Mouse (Mus musculus): ENCODE data around the gene Kcnj10. TPM values are rescaled to one million over a fixed set of nuclear protein-coding genes. Genes with fewer than 3 reads are reported as not detected.
A peak's percentile ranks its signal among the peaks of the same experiment; 100 is the strongest.

Gene Kcnj10
- total RNA-seq (2021) = 10 to 100 TPM; 84.0 to 88.1 TPM

DNA sequence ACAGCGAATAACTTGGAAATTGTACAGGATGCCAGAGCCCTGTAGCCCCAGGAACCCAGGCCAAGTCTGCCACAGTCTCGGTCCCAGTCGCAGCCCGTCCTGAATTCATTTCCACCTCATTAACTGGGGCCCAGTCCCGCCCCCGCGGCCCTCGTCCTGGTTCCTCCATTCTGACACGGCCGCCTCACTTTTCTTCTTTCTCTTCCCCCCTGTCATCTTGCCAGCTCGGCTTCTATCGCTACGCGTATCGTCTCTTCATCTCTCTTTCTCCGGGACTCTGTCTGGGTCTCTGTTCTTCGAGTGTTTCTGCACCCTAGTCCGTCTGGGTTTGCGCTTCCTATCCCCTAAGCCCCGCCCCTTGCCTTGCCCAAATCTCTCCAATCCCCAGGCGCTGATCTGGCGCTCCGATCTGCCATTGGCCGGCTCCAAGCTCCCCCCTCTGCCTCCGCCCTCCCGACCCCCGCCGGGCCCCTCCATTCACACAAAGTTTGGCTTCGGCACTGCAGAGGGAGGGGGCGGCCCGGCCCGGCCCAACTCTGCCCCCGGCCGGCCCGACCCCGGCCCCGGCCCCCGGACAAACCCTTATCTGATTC lies at the start of gene Kcnj10:
Gene Kcnj10, plus strand, starts transcription at position 482 of the 593 bp plus-strand sequence.
- peak in 1 of 2 experiments; percentile 58 for DNase-seq (ENCODE audit: extremely low spot score in 1 of 2, low spot score in 1 of 2)

DNA sequence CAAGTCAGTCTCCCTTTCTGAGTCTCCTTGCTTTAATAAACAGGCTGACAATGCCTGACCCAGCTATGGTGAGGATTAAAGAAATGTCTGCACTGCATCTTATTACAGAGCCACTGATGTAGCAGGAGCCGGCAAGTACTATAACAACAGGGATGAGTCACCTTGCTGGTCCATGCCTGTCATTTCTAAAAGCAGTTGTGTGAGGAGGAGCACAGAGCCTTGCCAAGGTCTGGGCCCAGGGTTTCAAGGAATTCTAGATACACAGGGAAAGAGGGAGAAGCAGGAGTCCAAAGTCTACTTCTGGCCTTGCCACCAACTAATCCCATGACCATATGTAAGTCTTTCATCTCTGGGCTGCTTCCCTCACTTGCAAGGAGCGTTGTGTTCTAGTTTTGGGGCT lies 48.1 kb upstream of the Kcnj10 start:
- DNase-seq (ENCODE audit: extremely low spot score in 1 of 2, low spot score in 1 of 2) = no peak

DNA sequence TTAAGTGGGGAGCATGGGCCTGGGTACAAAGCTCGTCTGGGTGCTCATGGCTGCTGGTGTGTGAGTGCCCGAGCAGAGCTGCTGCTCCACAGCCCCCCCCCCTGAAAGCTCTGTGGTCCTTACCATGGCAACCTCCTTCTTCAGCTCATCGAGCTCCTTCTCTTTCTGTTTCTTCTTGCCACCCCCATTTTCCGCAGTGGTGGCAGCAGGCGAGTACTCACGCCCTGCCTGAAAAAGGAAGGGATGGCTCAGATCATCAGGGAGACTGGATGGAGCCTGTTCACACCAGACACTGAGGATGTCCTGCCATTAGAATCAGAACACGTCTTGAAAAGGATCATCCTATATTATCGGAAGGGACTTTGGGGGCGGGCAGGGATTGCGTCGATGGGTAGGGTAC lies 47.6 kb upstream of the Kcnj10 start:
- no peak for DNase-seq (ENCODE audit: extremely low spot score in 1 of 2, low spot score in 1 of 2)

DNA sequence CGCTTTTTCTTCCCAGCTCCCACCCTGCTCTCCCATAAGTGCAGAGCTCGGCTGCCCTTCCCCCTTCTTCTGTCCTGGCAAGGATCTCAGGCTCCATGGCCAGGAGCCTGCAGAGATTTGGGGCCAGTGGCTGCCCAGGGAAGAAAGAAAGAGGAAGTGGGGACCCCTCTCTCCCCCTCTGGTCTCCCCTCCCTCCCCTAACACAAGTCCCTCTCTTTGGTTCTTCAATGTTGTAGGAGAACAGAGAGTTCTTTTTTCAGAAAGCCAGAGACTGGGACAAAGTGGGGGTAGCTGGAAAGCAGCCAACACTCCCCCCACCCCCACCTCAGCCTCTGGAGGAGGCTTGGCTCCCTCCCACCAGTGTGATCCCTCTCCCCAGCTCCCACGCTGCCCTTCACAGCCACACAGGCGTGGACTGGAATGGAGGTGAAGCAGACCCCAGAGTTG lies 45.2 kb upstream of the Kcnj10 start:
- no peak for DNase-seq (ENCODE audit: extremely low spot score in 1 of 2, low spot score in 1 of 2)

DNA sequence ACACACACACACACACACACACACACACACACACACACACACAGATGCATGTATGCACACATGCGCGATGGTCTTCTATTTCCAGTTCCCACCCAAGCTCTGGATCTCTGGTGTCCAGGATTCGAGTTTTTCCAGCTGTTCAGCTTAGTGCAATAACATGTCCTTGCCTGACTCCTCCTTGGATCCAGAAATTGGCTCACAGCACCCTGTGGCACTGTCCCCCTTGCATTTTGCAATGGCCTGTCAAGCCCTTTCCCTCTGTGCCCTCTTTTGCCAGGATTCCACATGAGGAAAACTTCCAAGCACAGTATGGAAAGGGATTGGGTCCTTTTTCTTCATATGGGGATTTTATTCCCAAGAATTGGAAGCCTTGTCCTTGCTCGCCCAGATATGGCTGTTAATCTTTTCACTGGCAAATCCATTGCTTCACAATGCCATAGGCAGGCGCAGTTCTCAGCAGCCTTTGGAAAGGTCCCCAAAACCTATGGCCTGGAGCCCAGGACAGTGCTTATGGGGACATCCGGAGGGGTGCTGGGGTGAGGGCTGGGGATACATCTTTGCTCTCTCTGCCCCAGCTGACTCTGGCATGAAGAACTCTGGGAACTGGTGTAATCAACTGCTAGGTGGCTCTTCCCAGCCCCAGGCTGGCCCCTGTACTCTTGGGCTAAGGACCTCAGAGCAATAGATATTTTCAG lies 44.0 kb upstream of the Kcnj10 start:
- no peak for DNase-seq (ENCODE audit: extremely low spot score in 1 of 2, low spot score in 1 of 2)

DNA sequence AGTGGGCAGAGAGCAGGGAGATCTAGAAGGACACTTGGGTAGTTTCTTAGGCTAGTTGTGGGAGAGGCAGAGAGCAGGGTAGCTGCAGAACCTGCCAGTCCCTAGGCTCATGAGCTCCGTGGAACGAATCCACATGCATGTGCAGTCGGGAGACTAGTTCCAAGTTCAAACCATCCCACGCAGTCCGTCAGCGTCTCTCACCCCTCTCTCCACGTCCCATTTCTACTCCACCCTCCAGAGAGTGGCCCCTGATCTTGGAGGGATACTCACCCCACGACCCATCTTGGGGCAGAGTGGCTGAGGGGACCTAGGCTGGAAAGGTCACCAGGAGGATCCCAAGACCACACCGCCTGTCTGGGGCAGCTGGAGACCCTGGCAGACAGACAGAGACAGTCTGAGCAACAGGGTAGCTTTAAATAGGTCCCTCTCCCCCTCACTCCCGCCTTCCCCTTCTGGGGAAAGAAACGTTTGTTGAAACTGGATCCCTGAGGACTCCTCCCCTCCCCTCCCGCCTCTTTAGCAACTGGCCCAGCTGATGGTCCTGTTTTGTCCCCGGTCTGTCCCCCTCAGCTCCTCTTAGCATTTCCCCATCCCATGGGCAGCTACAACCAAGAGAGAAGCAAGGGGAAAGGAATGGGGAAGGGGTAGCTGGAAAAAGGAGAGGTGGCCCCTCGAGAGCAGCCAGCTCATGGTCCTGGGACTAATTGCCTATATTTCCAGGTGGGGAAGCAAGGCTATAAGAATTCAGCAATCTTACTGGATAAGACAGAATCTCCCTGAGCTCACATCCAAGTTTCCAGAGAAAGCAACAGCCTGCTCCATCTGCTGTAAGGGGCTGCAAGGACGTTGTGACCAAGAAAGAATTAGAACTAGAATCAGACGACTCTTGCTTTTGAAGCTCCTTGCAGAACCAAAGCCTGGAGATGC lies 43.1 kb upstream of the Kcnj10 start, which contains the start of gene Atp1a2:
Gene Atp1a2, minus strand, starts transcription at position 454 of the 927 bp plus-strand sequence.
- no peak for DNase-seq (ENCODE audit: extremely low spot score in 1 of 2, low spot score in 1 of 2)

DNA sequence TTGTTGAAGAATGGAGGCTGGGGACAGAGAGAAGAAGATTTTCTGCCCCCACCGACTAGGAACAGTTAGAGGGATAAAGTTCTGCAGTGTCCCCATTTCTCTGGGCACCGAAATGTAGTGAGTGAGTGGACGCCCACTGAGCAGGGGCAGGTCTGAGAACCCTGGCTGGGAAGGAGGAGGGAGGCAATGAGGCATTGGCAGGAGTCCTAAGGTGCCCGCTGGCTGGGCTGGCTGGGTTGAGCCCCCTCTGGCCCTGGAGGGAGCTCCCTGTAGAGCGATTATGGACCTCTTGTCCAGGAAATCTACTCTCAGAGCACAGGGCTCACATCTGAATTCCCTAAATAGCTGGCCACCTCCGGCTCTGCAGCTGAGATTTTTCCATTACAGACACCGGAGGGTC lies 41.5 kb upstream of the Kcnj10 start:
- DNase-seq (ENCODE audit: extremely low spot score in 1 of 2, low spot score in 1 of 2) = no peak

DNA sequence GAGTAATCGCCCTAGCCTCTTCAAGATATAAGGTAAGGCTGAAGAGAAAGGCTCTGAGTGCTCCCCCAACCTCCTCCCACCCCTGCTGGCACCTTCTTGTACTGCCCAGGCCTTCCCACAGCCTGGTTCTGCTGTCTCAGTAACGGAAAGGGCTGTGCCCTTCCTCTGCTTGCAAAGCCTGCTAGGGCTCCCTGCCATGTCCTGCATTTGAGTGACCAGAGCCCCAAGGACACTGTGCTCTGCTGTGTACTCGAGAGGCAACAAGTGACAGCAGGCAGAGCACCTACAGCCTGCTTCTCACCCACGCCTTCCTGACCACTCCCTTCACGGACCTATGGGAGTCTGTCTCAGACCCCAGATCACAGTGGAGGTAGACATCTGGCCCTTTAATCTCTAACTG lies 40.8 kb upstream of the Kcnj10 start:
- no peak for DNase-seq (ENCODE audit: extremely low spot score in 1 of 2, low spot score in 1 of 2)

DNA sequence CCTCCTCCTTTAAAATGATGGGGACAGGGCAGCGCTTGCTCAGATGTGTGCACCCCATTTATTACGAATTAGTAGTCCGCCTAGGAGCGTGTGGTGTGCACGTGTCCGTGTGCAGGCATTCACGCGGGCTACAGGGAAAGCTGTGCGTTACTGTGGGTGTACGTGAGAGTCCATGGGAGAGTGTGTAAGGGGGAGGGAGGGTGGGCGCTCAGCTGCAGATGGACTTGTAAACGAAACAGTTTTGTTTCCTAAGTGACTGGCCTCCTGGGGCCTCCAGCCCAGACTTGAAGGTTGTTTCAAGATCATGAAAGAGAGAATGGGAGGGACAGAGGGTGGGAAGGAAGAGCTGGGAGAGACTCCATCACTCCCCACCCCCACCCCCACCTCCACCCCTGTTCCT lies 39.8 kb upstream of the Kcnj10 start:
- no peak for DNase-seq (ENCODE audit: extremely low spot score in 1 of 2, low spot score in 1 of 2)

DNA sequence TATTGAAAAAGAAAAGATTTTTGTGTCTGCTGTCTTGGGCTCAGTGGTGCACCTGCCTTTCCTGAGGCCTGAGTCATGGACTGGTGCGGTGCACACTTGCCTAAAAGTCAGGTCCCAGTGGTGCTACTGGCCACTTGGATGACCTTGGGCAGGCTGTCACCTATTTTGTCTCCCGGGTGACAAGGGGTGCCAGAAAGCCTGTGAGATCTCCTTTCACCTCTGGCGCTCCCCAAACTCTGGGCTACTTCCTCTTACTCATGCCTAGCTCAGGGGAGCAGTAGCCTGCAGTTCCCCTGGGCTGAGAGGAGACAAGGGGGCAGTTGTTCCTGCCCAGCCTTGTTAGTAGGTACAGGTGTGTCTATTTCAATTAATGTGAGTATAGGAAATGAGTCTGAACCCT lies 38.7 kb upstream of the Kcnj10 start:
- no peak for DNase-seq (ENCODE audit: extremely low spot score in 1 of 2, low spot score in 1 of 2)

DNA sequence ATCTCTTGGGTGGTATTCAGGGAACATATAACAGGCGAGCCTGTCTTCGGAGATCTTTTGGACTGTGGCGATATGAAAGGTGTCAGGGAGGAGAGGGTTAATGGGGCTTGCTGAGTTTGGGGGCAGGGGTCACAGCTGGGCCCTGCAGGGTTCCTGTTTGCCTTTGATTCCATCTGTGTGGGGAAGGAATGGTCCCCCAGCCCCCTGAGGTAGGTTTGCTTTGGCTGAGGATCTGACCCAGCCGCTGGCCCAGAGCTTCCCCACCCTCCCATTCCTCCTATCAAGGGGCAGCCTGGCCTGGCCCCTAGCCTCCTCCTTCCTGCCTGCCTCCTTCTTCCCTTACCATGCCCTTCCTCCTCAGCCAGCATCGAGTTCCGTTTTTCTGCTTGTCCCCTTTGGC lies 38.2 kb upstream of the Kcnj10 start:
- DNase-seq (ENCODE audit: extremely low spot score in 1 of 2, low spot score in 1 of 2) = no peak

DNA sequence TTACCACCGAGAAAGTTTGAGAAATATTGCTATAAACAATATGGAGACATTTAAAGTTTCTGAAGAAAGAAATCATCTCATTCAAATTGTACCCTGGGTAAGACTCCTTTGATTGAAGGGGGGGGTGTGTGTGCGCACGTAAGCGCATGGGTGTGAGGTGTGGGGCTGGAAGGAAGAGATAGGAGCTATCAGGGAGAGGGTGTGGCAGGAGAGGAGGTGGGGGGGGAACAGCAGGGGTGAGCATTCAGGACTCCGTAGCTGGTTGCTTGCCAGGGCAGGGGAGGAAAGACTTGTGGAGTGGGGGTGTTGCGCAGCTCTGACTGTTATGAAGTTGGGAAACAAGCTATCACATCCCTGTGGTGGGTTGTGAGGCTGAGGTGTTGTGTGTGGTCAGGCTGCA lies 36.6 kb upstream of the Kcnj10 start:
- no peak for DNase-seq (ENCODE audit: extremely low spot score in 1 of 2, low spot score in 1 of 2)

DNA sequence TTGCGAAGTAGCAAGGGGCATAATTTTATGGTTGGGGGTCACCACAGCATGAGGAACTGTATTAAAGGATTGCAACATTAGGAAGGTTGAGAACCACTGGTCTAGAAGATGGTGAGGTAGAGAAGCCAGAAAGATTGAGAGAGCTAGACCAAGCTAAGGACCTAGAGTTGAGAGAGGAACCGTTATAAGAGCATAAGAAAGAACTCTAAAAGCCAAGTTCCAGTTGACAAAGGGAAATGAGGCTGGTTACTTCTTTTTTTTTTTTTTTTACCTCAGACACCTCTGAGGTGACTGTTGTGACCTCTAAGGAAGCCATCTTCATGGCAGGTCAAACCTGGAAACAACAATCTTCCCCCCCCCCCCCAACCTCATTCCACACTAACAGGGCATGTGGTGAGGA lies 35.9 kb upstream of the Kcnj10 start:
- DNase-seq (ENCODE audit: extremely low spot score in 1 of 2, low spot score in 1 of 2) = no peak

DNA sequence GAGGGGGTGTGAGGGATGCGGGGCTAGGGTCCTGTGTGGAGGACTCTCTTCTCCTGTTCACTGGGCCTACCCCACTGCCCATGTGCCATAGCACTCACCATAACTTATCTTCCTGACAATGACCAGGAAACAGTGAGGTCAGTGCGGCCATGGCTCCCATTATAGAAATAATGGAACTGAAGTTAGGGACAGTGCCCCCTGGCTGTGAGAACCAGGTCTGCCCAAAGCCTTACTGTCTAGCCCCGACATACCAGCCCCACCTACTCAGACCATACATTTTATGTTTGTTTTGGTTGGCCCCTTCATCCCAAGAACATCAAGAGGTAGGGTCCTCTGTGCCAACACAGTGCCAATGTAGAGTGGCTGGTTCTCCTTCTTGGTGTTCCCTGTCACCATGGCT lies 35.4 kb upstream of the Kcnj10 start:
- no peak for DNase-seq (ENCODE audit: extremely low spot score in 1 of 2, low spot score in 1 of 2)

DNA sequence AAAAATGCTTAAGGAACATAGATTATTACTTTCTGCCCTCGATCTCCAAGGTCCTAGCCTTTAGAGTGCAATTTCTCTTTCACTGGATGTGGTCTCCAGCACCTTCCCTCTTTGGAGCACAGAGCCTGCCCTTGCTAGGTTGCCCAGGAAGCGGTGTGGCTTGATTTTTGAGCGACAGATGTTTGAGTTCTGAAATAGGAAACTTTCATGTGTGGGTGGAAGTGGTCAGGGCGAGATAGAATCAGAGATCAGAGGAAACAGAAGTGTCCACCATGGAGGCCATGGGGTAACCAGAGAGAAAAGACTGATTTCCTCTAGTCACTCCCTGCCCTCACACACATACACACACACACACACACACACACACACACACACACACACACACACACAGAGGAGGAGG lies 34.8 kb upstream of the Kcnj10 start:
- no peak for DNase-seq (ENCODE audit: extremely low spot score in 1 of 2, low spot score in 1 of 2)

DNA sequence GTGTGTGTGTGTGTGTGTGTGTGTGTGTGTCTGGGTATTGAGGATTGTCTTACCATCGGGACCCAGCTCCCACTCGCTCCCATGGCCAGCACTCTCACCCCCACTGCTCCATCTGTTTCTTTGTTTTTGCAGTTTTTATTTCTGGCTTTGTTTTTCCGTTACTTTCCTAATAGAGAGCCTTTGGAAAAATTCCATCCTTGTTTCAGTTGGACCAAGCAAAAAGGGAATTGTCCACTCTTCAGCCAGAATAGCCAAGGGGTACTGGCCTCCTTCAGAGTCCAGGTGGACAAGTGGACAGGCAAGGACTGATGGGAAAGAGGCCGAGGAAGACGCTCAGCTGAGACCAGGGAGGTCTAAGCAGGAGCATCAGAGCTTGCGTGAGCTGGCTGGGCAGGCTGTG lies 34.1 kb upstream of the Kcnj10 start:
- no peak for DNase-seq (ENCODE audit: extremely low spot score in 1 of 2, low spot score in 1 of 2)

DNA sequence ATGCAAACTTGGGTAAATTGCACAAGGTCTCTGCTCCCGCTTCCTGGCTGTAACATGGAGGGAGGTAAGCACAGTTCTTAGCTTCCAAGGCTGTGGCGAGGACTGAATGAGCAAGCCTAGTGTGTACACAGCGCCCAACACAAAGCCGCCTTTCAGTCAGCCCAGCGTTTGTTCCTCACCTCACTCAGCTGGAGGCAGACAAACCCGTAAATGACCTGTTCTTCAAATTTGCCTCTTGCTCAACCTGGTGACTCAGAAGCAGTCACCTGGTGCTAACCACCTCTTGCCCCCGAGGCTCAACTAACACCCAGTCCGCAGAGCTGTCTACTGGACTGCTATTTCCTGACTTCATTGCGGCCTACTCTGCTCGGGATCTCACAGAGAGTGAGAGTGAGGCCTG lies 33.1 kb upstream of the Kcnj10 start:
- DNase-seq (ENCODE audit: extremely low spot score in 1 of 2, low spot score in 1 of 2) = no peak

DNA sequence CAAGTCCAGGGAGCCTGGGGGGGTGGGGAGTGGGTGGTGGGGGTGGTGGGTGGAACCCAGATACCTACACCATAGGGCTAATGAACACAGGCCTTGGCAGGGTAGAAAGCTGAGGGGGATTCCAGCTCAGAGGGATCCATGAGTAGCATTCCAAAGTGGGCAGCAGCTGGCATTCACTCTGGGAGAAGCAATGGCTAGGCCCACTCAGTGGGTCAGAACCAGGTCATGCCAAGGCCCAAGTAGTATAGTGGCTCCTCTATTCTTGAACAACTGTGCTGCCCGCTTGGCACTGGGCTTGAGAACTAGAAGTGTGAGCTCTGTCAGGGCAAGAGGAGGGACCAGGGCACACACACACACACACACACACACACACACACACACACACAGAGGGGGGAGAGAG lies 32.6 kb upstream of the Kcnj10 start:
- no peak for DNase-seq (ENCODE audit: extremely low spot score in 1 of 2, low spot score in 1 of 2)

DNA sequence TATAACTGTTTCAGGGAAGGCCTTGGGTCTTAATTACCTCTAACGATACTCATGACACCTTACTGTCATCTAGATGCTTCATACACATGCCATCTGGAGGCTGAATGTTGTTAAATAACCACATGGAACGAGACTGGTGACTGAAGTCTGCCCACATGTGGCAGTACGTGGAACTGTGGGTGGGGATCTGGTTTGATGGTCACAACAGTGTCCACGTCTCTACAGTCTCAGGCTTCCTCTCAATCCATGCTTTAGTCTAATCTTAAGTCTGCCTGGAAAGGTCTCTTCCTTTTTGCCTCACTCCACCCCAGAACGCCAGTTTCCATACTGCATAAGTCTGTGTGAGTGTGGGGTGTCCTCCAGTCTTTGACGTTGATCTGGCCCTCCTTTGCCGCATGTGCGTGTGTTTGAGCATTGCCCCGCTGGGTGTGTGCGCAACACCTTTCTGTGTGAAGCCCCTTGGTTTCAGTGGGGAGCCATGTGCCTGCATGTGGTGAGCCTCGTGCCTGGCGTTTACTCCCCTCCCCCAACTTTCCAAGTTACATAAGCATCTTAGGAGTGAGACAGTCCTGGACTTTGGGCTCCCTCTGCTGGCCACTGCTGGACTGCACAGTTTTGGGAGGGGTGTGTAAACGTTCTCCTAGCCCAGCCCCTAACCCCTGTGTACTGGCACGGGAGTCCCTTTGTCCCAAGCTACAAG lies 31.2 kb upstream of the Kcnj10 start:
- DNase-seq (ENCODE audit: extremely low spot score in 1 of 2, low spot score in 1 of 2) = peak; percentile 85 to 97

DNA sequence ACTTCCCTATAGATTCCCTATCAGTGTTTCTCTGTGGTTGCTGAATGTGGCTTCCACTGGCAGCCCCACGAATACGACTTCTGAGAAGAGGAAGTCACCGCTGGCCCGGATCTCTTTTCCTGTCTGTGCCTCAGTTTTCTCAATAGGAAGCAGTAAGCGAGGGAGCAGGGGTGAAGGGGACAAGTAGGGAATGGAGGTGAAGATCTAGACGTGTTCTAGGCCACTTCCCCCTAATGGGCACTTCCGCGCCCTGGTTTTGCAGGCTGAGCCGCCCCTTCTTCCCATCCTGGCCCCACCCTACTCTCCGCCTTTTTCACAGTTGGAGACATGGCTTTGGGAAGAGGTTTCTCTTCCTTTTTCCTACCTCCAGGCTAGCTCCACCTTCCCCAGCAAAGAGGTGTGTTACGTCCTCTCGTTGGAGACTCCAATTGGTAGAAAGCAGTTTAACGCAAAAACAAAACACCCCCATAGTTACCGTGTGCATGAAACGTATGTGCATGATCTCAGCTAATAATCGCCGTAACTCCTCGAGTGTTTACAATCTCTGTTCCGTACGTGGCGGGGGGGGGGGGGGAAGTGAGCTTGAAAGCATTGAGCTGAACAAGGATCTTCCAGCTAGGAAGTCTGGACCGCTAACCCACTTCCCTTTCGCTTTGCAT lies 29.6 kb upstream of the Kcnj10 start:
- no peak for DNase-seq (ENCODE audit: extremely low spot score in 1 of 2, low spot score in 1 of 2)

Data from layer of hippocampus, postnatal 25 days (tissue).